Mouse (Mus musculus) liver, postnatal 0 days (tissue): ENCODE results near the gene Tcf23.

Experiments used
- CTCF ChIP-seq: sonication (generic); IDR thresholded peaks from 2 replicates; pipeline ENCODE4 v1.5.1; 2016; ENCODE audit warnings: antibody characterized with exemption, low read depth
- EP300 ChIP-seq: IDR thresholded peaks from 2 replicates; pipeline ENCODE4 v1.6.1; 2016; ENCODE audit warnings: antibody characterized with exemption, low read depth, mild to moderate bottlenecking

- TF ChIP-seq CTCF (no peak), EP300 (no peak)
These were observed 48.4 kb upstream of the Tcf23 start for GRCm38 (mm10) chr5:30919831-30920614.
